Mouse (Mus musculus): Measurements from ENCODE around the gene Pdcd2l. TPM values are rescaled to one million over a fixed set of nuclear protein-coding genes. Genes with fewer than 3 reads are reported as not detected.
"Not testable (repeated sequence)": the region's sequence is repeated elsewhere in the genome, so short reads cannot be mapped to it uniquely, and the experiment has no call there.

The Pdcd2l gene
- polyA plus RNA-seq, 1 experiment from 2014 or later, result 20.9 TPM

DNA sequence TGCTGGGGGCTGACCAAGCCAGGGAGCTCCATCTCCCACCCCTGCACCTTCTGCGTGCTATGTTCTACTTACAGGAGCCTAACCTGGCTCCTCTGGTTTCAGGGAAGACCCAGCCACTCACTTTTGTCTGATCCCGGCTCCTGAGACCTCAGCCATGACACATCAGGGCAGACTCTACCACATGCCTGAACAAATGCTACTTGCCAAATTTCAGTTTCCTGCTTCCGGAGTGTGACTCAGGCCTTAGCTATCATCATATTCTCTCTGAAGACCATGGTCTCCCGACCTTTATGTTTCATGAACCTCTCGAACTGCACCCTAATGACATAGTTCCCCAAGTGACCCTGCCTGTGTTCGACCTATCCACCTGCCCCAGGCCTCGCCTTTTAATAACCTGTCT is 16.8 kb upstream of the Pdcd2l start:
- Histone ChIP-seq H3K9ac (no peak overlapping the region), H3K27me3 (no peaks in the 10 kb centered on the region), H3K36me3 (replicated peaks) (peaks cover 95% of the 10 kb centered on the region), H3K27ac (replicated peaks) (no peak overlapping the region), H3K4me1 (replicated peaks) (peaks cover 11% of the 10 kb centered on the region; the same call in 1 of the 2 replicates), H3K9me3 (replicated peaks) (no peaks in the 10 kb centered on the region), H3K4me2 (no peak overlapping the region), H3K4me3 (replicated peaks) (no peak overlapping the region)
- ATAC-seq (ENCODE audit: insufficient read depth), result no peak
- WGBS (ENCODE audit: insufficient replicate concordance), result 70% methylated on average over 7 of the region's 7 CpGs

DNA sequence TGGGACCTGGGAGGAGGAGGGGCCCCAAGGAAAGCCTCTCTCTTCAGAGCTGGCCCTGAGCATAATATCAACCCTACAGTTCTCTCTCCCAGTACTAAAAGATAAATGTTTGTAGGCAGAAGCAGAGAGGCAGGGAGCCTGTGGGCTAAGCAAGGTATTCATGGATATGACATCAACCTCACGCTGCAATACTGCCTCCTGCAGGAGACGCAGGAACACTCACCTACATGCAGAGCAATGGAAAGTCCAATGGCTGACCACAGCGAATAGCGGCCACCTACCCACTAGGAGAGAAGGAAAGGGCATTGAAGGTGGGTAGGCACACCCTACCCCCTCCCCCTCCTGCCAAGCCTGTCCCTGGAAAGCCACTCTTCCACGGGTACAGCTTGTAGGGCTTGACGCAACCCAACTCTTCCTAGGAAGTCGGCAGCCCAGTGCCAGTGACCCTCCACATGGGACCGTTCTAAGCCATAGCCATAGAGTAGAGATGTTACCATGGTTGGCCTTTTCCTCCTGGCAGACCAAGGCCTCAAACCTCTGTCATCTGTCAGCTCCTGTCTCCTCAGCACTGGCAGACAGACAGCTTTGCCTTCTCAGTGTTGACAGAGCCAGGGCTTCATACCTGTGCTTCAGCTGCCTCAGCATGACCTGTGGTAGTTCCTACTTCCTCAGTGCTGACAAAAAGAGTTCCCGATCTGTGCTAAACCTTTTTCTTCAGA is 11.7 kb upstream of the Pdcd2l start:
- no peak overlapping the region for H3K9ac ChIP-seq
- no peak overlapping the region for H3K27ac ChIP-seq (replicated peaks)
- 75% methylated on average over 9 of the region's 9 CpGs for WGBS (ENCODE audit: insufficient replicate concordance)
- no peak overlapping the region for H3K4me3 ChIP-seq (replicated peaks)
- ATAC-seq (ENCODE audit: insufficient read depth), result no peak
- no peak overlapping the region for H3K4me2 ChIP-seq
- no peaks in the 10 kb centered on the region for H3K9me3 ChIP-seq (replicated peaks)
- H3K36me3 ChIP-seq (replicated peaks), result peaks cover 96% of the 10 kb centered on the region
- H3K27me3 ChIP-seq, result no peaks in the 10 kb centered on the region
- no peaks in the 10 kb centered on the region for H3K4me1 ChIP-seq (replicated peaks)

DNA sequence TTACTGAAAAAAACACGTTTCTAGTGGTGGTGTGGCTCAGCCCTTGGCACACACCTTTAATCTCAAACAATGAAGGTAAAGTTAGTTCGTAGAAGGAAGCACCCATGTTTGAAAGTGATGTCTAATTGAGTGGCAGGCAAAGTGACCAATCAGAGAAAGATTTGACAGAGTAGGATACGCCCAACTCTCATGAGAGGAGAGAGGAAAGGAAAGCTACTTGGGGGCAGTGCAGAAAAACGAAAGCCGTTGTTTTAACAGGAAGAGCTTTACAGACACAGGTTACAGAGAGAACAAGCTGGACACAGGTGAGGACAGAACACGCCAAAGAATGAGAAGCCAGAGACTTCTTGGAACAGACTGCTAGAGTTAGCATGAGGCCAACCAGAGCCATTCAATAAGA is 9.9 kb upstream of the Pdcd2l start:
- no peak overlapping the region for H3K4me3 ChIP-seq (replicated peaks)
- ATAC-seq (ENCODE audit: insufficient read depth), result no peak
- WGBS (ENCODE audit: insufficient replicate concordance), result 72% methylated on average over 6 of the region's 6 CpGs

DNA sequence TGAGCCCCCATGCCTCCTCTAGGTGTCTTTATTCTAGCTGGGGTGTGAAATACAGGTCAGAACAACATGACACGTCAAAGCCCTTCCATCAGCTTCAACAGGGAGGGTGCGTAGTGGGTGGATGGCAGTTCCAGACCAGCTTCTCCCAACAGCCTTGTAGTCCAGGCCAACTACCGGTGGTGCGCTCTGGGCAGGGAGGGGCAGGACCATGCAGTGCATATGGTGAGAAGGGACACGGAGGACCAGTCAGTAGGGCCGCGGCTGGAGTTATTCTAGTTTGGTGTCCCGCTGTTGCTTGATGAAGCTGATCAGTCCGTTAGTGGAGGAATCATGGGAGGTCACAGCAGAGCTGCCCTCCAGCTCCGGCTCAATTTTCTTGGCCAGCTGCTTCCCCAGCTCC is 5.7 kb upstream of the Pdcd2l start:
- not testable (repeated sequence) for H3K4me2 ChIP-seq; H3K4me1 ChIP-seq (replicated peaks); H3K27me3 ChIP-seq; H3K4me3 ChIP-seq (replicated peaks); H3K9ac ChIP-seq; H3K9me3 ChIP-seq (replicated peaks); ATAC-seq (ENCODE audit: insufficient read depth); H3K27ac ChIP-seq (replicated peaks)
- WGBS (ENCODE audit: insufficient replicate concordance), result 86% methylated on average over 10 of the region's 10 CpGs
- peaks cover 62% of the 10 kb centered on the region for H3K36me3 ChIP-seq (replicated peaks)

More for the DNA sequence above, 9.9 kb upstream of the Pdcd2l start:
- Histone ChIP-seq H3K27me3 (no peaks in the 10 kb centered on the region), H3K4me2 (no peak overlapping the region), H3K27ac (replicated peaks) (no peak overlapping the region), H3K4me1 (replicated peaks) (no peaks in the 10 kb centered on the region), H3K9ac (no peak overlapping the region), H3K36me3 (replicated peaks) (peaks cover 96% of the 10 kb centered on the region), H3K9me3 (replicated peaks) (no peaks in the 10 kb centered on the region)

DNA sequence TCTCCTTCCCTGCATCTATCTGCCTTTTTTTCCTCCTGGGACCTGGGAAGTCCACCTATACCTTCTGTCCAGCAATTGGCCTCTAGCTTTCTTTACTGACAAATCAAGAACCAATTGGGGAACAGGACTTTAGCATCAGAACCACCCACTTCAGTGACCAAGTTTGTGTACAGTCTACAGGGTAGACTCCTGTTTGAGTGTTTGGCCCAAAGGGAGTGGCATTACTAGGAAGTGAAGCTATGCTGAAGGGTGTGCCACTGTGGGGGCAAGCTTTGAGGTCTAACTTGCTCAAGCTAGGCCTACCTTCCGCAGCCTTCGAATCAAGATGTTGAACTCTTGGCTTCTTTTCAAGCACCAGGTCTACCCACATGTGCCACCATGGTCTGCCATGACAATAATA is 4.4 kb upstream of the Pdcd2l start:
- H3K9ac ChIP-seq, result no peak overlapping the region
- peaks cover 49% of the 10 kb centered on the region for H3K36me3 ChIP-seq (replicated peaks)
- H3K4me3 ChIP-seq (replicated peaks), result no peak overlapping the region
- no peaks in the 10 kb centered on the region for H3K9me3 ChIP-seq (replicated peaks)
- WGBS (ENCODE audit: insufficient replicate concordance), result 96% methylated on average over 2 of the region's 2 CpGs
- H3K27me3 ChIP-seq, result no peaks in the 10 kb centered on the region
- ATAC-seq (ENCODE audit: insufficient read depth), result no peak
- H3K27ac ChIP-seq (replicated peaks), result no peak overlapping the region
- no peak overlapping the region for H3K4me2 ChIP-seq
- peaks cover 8% of the 10 kb centered on the region for H3K4me1 ChIP-seq (replicated peaks)

DNA sequence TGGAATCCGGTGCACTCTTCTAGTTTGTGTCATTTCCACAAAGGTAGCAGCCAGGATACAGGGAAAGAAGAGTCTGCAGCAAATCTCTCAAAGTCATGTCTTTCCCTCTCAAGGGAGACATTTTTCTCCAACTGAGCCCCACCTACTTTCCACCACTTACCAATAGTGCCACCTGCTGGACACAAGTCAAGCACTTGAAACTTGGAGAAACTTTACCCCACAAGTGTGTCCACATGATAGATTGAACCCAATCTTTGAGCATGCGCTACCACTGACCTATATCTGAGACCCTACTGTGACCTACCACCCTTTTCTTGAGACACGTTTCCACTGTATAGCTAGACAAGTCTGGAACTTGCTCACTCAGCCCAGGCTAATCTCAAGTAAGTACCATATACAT is 1.9 kb upstream of the Pdcd2l start:
- no peak overlapping the region for H3K27ac ChIP-seq (replicated peaks)
- no peak overlapping the region for H3K4me2 ChIP-seq
- no peak for ATAC-seq (ENCODE audit: insufficient read depth)
- H3K4me1 ChIP-seq (replicated peaks), result peaks cover 17% of the 10 kb centered on the region
- H3K9me3 ChIP-seq (replicated peaks), result no peaks in the 10 kb centered on the region
- H3K9ac ChIP-seq, result no peak overlapping the region
- WGBS (ENCODE audit: insufficient replicate concordance), result 35% methylated on average over 3 of the region's 3 CpGs
- H3K4me3 ChIP-seq (replicated peaks), result no peak overlapping the region
- H3K27me3 ChIP-seq, result no peaks in the 10 kb centered on the region
- peaks cover 34% of the 10 kb centered on the region for H3K36me3 ChIP-seq (replicated peaks)

DNA sequence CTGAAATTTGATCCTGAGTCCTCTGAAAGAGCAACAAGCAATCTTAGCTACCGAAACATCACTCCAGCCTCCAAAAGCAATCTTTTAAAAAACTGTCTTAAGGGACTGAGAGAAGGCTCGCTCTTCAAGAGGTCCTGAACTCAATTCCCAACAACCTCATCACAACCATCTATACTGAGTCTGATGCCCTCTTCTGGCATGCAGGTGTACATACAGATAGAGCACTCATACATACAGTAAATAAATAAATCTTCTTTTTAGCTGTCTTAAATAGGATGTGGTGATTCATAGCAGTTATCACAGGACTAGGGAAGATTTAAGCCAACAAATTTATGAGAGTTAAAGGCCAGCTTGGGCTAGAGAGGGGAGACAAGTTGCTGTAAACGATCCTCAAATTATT is 829 bp downstream of the Pdcd2l start:
- ATAC-seq (ENCODE audit: insufficient read depth), result peak; percentile 30; the same call in 1 of the 2 replicates
- Histone ChIP-seq H3K4me3 (replicated peaks) (peak overlapping the region; percentile 77), H3K4me1 (replicated peaks) (peaks cover 17% of the 10 kb centered on the region), H3K9me3 (replicated peaks) (no peaks in the 10 kb centered on the region), H3K27ac (replicated peaks) (peak overlapping the region; percentile 79), H3K27me3 (no peaks in the 10 kb centered on the region), H3K36me3 (replicated peaks) (peaks cover 24% of the 10 kb centered on the region), H3K9ac (peak overlapping the region; percentile 72), H3K4me2 (peak overlapping the region; percentile 72)
- WGBS (ENCODE audit: insufficient replicate concordance), result 41% methylated on average over 3 of the region's 3 CpGs

DNA sequence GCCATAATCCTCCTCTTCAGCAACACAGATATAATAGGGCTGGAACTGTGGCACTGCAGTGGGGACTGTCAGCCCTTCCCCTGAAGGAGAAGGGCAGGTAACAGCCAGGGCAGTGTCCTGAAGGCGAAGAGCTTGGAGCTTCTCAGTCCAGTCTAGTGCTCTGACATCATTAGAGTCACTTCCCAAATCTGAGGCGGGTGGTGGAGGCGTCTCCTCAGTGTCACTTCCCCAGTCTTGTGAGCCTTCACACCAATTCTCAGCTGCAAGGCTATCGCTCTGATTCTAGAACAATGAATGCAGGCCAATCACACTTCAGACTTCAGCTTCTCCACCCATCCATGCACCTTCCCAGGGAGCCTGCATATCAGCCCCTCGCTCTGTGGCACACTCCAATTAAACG is 3.6 kb downstream of the Pdcd2l start:
- H3K36me3 ChIP-seq (replicated peaks), result peaks cover 45% of the 10 kb centered on the region
- H3K27ac ChIP-seq (replicated peaks), result no peak overlapping the region
- ATAC-seq (ENCODE audit: insufficient read depth), result no peak
- H3K27me3 ChIP-seq, result no peaks in the 10 kb centered on the region
- H3K9ac ChIP-seq, result no peak overlapping the region
- H3K4me2 ChIP-seq, result no peak overlapping the region
- H3K9me3 ChIP-seq (replicated peaks), result no peaks in the 10 kb centered on the region
- H3K4me1 ChIP-seq (replicated peaks), result peaks cover 20% of the 10 kb centered on the region
- WGBS (ENCODE audit: insufficient replicate concordance), result 69% methylated on average over 6 of the region's 6 CpGs
- no peak overlapping the region for H3K4me3 ChIP-seq (replicated peaks)

DNA sequence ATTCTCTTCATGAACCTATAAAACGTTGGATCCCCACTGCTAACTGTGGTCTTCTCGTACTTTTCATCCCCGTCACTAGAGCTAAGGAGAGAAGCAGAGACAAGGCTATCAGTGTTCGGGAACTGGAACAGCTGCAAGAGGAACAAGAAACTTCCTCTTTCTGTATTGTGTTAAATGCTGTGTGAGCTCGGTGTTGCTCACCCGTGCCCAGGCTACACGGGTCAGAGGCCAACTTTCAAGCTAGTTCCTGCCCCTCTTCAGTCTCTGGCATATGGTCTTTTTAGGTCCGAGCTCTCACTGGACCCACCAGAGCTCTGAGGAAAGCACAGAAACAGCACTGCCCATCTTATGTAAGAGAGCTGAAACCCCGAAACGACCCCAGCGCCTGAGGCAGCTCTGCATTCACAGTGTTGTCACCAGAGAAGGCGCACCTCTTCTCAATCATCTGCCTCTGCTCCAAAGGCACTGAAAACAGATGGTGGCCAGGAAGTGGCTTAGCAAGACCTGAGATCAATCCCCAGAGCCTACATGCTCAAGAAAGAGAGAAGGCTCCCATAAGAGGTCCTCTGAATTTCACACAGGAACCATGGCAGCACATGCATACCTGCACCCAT is 7.0 kb downstream of the Pdcd2l start:
- peaks cover 70% of the 10 kb centered on the region for H3K36me3 ChIP-seq (replicated peaks)
- no peak for ATAC-seq (ENCODE audit: insufficient read depth)

DNA sequence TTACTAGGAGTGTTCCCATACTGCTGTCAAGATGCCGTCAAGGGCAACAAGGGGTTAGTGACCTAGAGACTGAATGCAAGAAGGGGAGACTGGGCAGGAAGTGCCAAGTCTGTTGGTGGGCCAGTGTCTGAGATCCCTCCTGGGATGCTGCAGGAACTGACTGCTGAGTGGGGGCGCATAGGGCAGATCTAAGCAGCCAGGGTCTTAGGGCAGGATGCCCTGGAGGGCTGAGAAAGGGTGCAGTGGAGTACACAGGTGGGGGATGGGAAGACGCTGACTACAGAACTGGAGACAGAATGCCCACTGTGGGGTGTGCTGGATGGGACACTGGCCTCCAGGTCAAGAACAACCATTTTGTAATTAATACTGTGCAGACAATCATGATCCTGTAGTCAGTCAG is 12.7 kb downstream of the Pdcd2l start:
- no peak overlapping the region for H3K4me2 ChIP-seq
- H3K27ac ChIP-seq (replicated peaks), result no peak overlapping the region
- H3K9me3 ChIP-seq (replicated peaks), result no peaks in the 10 kb centered on the region
- whole genome bisulfite sequencing (ENCODE audit: insufficient replicate concordance), result 77% methylated on average over 3 of the region's 3 CpGs
- no peak overlapping the region for H3K9ac ChIP-seq
- no peak for ATAC-seq (ENCODE audit: insufficient read depth)
- peaks cover 53% of the 10 kb centered on the region for H3K36me3 ChIP-seq (replicated peaks)
- no peaks in the 10 kb centered on the region for H3K4me1 ChIP-seq (replicated peaks)
- H3K4me3 ChIP-seq (replicated peaks), result no peak overlapping the region
- H3K27me3 ChIP-seq, result no peaks in the 10 kb centered on the region

More for the DNA sequence above, 7.0 kb downstream of the Pdcd2l start:
- Histone ChIP-seq H3K27ac (replicated peaks) (peak overlapping the region; percentile 34; the same call in 1 of the 2 replicates), H3K27me3 (no peaks in the 10 kb centered on the region), H3K4me3 (replicated peaks) (no peak overlapping the region), H3K9me3 (replicated peaks) (no peaks in the 10 kb centered on the region), H3K4me2 (no peak overlapping the region), H3K9ac (no peak overlapping the region), H3K4me1 (replicated peaks) (peaks cover 3% of the 10 kb centered on the region; the same call in 1 of the 2 replicates)
- 48% methylated on average over 12 of the region's 12 CpGs for whole genome bisulfite sequencing (ENCODE audit: insufficient replicate concordance)

DNA sequence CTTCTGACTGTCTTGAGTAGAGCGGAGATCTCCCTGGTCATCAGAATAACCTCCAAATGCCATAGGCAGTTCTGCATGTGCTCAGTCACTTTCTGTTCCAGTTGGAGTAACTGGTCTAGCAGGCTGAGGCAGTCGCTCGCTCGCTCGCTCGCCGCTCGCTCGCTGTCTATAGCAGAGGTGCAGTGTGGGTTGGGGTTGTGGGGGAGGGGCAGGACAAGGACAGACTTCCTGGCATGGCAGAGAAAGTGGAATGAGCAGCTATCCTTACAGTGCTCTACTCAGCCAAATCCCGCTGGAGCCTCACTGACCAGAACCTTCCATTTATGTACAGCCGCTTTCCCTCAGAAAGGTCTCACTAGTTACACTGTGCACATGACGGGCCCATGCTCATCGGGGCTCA is 13.1 kb downstream of the Pdcd2l start:
- no peak overlapping the region for H3K4me3 ChIP-seq (replicated peaks)
- WGBS (ENCODE audit: insufficient replicate concordance), result 91% methylated on average over 13 of the region's 13 CpGs

More for the DNA sequence above, 13.1 kb downstream of the Pdcd2l start:
- Histone ChIP-seq H3K36me3 (replicated peaks) (peaks cover 48% of the 10 kb centered on the region), H3K4me1 (replicated peaks) (no peaks in the 10 kb centered on the region), H3K4me2 (no peak overlapping the region), H3K27me3 (no peaks in the 10 kb centered on the region), H3K9me3 (replicated peaks) (no peaks in the 10 kb centered on the region), H3K27ac (replicated peaks) (no peak overlapping the region), H3K9ac (no peak overlapping the region)
- ATAC-seq (ENCODE audit: insufficient read depth), result no peak

All from liver, embryonic 15.5 days (tissue).